Mouse (Mus musculus): Measurements from ENCODE around the gene Ggcx.

- TF ChIP-seq EP300 (IDR thresholded peaks at IDR 0.05) (no peak), CTCF (IDR thresholded peaks at IDR 0.05) (peak; percentile 76)
These were observed 4.5 kb upstream of the Ggcx start for GRCm38 (mm10) chr6:72409567-72409966.
